Mouse (Mus musculus): Measurements from ENCODE around the gene Xrn2. TPM values are rescaled to one million over a fixed set of nuclear protein-coding genes. Genes with fewer than 3 reads are reported as not detected.
A peak's percentile ranks its signal among the peaks of the same experiment; 100 is the strongest.
"Not testable (repeated sequence)": the region's sequence is repeated elsewhere in the genome, so short reads cannot be mapped to it uniquely, and the experiment has no call there.

Gene Xrn2
- total RNA-seq (2021) = 10 to 100 TPM; 44.7 to 45.5 TPM
- long read RNA-seq, experiment 1, transcript Xrn2-201 (30 exons, 3,434 nt) = major isoform, 60 of 75 reads
- long read RNA-seq, experiment 1, partial matches to known transcripts = 3 of 75 reads
- long read RNA-seq, experiment 1, other reads (novel, unspliced or antisense) = 12 of 75 reads
- long read RNA-seq, experiment 2, transcript Xrn2-201 (30 exons, 3,434 nt) = major isoform, 56 of 70 reads
- long read RNA-seq, experiment 2, partial matches to known transcripts = 4 of 70 reads
- long read RNA-seq, experiment 2, other reads (novel, unspliced or antisense) = 10 of 70 reads

GRCm38 (mm10) chr2:147012623-147013184 is at the start of gene Xrn2:
TSS of gene Xrn2 (plus strand) at chr2:147012996.
- DNase-seq (ENCODE audit: low spot score in 2 of 2) = peak; percentile 96
- intact Hi-C loops (cut with DNase I) = no loop called here

DNA sequence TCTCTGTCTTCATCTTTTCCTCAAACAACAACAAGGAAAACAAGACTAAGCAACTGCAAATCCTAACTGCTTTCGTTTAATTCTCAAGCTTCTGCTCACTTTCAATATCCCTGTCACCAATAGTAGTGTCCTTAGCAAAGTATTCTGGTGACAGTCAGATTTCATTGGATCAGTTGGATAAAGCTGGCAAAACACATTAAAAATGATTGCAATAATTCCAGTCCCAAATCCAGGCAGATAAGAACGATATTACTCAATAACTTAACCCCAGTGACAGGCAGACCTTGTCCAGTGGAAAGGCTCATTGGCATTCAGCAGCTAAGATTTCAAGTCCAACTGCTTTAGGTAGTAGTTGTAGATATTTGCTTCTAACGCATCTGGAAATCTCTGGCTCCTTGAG is 37.8 kb upstream of the Xrn2 start:
- intact Hi-C loops (cut with DNase I) = no loop called here
- DNase-seq (ENCODE audit: low spot score in 2 of 2) = no peak

DNA sequence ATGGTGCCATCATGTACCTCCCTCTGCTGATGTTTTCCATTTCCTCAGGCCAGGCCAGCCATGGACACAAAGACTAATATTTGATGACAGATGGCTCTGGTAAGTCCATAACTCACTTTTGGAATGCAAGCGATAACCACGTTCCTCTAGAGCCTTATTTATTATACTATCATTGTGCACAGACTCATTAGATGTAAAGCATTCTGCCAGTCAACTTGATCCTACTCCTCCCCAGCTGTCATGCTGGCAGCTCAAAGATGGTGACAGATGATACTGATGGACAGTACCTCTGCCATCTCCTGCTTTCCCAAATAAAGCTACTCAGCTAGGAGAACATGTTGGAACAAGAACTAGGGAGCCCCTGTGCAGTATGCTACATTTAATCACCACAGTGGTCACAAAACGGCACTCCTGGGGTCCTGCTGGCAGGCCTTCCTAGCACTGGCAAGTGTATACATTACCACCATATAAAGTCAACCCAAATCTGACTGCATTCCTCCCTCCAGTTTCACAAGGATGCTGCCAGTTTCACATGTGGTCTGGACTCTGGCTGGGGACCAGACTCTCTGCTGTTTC is 37.3 kb upstream of the Xrn2 start:
- DNase-seq (ENCODE audit: low spot score in 2 of 2) = no peak
- intact Hi-C loops (cut with DNase I) = no loop called here

GRCm38 (mm10) chr2:146982786-146983185 is 30.0 kb upstream of the Xrn2 start:
- DNase-seq (ENCODE audit: low spot score in 2 of 2) = no peak
- intact Hi-C loops (cut with DNase I) = no loop called here

DNA sequence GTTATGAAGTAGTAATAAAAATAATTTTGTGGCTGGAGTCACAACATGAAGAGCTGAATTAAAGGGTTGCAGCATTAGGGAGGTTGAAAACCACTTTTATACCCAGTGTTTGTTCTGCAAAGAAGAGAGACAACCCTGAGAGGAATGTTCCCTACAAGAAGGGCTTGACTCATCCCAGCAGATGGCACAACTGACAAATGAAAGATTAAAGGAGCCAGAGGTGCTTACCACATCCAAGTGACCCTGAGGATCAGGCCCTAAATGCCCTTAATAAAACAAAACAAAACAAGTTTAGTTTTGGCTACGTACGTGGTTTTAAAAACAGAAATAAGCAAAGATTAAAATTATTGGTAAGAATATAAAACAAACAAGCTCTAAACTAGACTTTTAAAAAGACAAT is 28.0 kb upstream of the Xrn2 start:
- intact Hi-C loops (cut with DNase I) = no loop called here
- no peak for DNase-seq (ENCODE audit: low spot score in 2 of 2)

GRCm38 (mm10) chr2:146985807-146986206 is 27.0 kb upstream of the Xrn2 start:
- intact Hi-C loops (cut with DNase I) = no loop called here
- DNase-seq (ENCODE audit: low spot score in 2 of 2) = no peak

DNA sequence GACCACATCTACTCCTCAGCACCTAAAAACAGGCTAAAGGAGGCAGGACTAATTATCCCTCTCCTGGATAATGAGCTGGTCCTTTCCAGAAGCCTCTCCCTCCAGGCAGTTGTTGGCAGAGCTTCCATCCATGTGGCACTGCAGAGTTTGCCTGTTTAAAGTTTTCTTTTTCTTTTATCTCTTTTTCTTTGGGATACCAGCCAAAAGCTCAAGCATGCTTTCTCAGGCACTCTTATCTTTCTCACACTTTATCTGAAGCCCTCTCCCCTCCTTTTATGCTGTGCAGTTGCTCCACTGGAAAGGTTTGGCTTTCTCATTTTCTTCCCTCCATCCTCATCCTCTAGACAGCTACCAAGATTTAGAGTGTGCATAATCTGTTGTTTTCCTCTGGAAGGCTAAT is 26.4 kb upstream of the Xrn2 start:
- intact Hi-C loops (cut with DNase I) = no loop called here
- no peak for DNase-seq (ENCODE audit: low spot score in 2 of 2)

GRCm38 (mm10) chr2:147007265-147007664 is 5.5 kb upstream of the Xrn2 start:
- intact Hi-C loops (cut with DNase I) = no loop called here
- DNase-seq (ENCODE audit: low spot score in 2 of 2) = no peak

GRCm38 (mm10) chr2:147009084-147009483 is 3.7 kb upstream of the Xrn2 start:
- intact Hi-C loops (cut with DNase I) = no loop called here
- no peak for DNase-seq (ENCODE audit: low spot score in 2 of 2)

- DNase-seq (ENCODE audit: low spot score in 2 of 2) = no peak
- intact Hi-C loops (cut with DNase I) = no loop called here
Observed at GRCm38 (mm10) chr2:147010141-147010540, 2.7 kb upstream of the Xrn2 start.

DNA sequence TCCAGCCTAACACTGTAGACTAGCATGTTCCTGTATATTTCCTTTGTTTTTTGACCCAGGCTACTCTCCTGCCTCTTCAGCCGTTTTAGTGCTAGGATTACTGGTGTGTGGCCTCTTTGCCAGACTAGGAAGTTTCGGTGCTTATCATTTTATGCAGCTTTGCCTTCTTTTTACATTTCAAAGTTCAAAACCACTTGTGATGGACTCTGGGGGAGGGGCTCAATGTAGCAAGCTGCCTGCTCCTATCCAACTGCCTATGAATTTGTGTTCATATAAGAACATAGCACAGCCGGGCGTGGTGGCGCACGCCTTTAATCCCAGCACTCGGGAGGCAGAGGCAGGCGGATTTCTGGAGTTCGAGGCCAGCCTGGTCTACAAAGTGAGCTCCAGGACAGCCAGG is 1.8 kb upstream of the Xrn2 start:
- no peak for DNase-seq (ENCODE audit: low spot score in 2 of 2)
- intact Hi-C loops (cut with DNase I) = no loop called here

GRCm38 (mm10) chr2:147011474-147012140 is 1.2 kb upstream of the Xrn2 start:
- intact Hi-C loops (cut with DNase I) = no loop called here
- DNase-seq (ENCODE audit: low spot score in 2 of 2) = no peak

GRCm38 (mm10) chr2:147012141-147012622 is 614 bp upstream of the Xrn2 start:
- peak in 1 of 2 experiments; percentile 4 for DNase-seq (ENCODE audit: low spot score in 2 of 2)
- intact Hi-C loops (cut with DNase I) = no loop called here

DNA sequence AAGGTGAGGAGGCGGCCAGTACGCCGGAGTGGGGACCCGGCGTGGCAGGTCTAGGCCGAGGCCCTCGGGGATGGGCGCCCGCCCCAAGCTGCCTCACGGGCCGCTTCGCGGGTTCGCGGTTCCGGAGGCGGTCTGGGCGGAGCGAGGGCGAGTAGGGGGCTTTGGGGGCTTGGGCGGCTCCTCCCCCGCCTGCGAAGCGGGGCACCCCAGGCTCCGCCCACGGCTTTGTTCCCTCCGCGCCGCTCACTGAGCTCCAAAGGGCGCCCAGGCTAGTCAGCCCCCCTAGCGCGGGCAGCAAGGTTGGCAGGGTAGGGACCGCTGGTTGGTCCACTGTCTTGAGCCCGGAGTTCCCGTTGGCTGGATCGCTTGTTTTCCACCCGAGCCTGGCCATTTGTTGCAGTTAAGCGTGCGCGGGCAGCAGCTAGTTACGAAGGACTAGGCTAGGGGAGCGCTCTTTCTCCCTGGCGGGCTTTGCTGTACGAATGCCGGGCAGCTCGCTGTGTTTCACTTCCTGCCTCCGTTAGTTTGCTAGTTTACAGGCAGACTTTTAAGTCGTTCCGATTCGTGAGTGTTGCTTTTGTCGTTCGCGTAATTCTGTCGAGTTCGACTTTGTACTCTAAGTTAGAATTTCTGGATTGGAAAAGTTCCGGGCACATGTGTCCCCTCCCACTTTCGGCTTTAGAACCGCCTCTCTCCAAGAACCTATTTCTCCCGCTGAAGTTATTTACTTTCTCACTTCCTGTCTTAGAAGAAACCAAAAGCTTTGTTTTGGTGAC is 586 bp downstream of the Xrn2 start:
- DNase-seq (ENCODE audit: low spot score in 2 of 2) = peak; percentile 61 to 80

DNA sequence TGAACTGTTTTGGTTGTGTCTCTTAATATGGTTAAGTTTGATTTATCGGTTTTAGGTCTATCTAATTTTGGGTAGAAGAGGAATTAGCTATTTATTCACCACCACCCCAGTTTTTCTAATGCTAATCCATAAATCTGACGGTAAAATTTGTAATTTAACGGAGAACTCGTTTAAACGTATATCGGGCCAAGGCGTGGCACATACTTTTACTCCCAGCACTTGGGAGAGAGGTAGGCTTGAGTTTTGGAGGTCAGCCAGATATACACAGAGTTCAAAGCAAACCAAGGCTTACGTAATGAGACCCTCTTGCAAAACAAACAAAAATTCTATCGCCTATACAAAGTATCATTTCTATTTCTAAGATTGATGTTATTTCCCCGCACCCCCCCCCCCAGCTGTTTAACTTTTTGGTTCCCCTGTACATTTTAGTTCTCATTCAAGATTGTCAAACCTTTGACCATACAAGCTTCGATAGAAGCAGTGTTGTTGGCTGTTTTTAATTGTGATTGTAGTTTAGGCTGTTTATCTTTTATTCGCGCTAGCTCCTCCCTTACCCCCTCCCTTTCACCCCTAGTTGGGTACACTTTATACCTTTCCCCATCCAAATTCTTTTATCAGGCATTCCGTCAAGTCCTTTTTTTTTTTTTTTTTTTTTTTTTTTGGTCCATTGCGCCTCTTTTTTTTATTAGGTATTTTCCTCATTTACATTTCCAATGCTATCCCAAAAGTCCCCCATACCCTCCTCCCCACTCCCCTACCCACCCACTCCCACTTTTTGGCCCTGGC is 1.5 kb downstream of the Xrn2 start:
- intact Hi-C loops (cut with DNase I) = no loop called here
- no peak for DNase-seq (ENCODE audit: low spot score in 2 of 2)

More for the DNA sequence above, 586 bp downstream of the Xrn2 start:
- intact Hi-C loops (cut with DNase I) = no loop called here

- DNase-seq (ENCODE audit: low spot score in 2 of 2); intact Hi-C loops (cut with DNase I): not testable (repeated sequence)
Observed at GRCm38 (mm10) chr2:147022041-147022440, 9.2 kb downstream of the Xrn2 start.

DNA sequence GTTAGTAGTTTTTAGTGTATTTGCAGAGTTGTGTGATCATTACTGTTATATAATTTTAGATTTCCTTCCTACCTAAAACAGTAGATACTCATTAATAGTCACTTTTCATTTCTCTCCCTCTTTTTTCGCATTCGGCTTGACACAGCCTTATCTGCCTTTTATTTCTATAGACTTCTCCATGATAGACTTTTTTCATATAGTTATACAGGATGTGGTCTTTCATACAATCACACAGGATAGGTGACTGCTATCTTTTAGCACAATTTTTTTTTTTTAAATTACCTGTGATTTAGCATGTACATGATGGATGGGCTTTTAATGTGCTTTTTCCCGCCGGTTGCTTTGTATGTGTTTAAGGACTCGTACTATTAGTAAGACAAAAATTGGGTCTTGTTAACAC is 10.3 kb downstream of the Xrn2 start:
- no peak for DNase-seq (ENCODE audit: low spot score in 2 of 2)
- intact Hi-C loops (cut with DNase I) = no loop called here

- DNase-seq (ENCODE audit: low spot score in 2 of 2) = no peak
- intact Hi-C loops (cut with DNase I) = no loop called here
Observed at GRCm38 (mm10) chr2:147023560-147023959, 10.8 kb downstream of the Xrn2 start.

DNA sequence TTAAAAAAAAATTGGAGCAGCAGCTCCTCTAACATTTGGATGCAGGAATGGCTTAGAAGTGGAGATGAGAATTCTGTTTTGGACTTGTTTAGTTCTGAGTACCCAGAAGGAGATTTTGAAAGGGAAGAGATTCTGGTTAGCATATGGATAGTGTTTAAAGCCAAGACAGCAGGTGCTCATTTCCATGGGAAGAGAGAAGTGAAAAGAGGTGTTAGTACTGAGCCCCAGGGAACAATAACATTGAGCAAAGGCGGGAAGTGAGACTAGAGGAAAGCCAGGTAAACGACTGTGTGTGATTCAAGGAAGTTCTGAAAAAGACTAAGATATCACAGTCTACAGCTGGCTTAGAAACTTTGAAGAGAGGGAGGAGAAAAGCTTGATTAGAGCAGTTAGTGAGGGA is 20.3 kb downstream of the Xrn2 start:
- DNase-seq (ENCODE audit: low spot score in 2 of 2) = no peak
- intact Hi-C loops (cut with DNase I) = no loop called here
